Mouse (Mus musculus) left cerebral cortex, postnatal 36 days (tissue): ENCODE data around the gene Tm9sf2. TPM values are rescaled to one million over a fixed set of nuclear protein-coding genes. Genes with fewer than 3 reads are reported as not detected.

Experiments
- total RNA-seq, 2 experiments: library from RNA; stranded (reverse); gene quantifications; 2 replicates each; pipeline ENCODE4 v1.2.3; 2021

The Tm9sf2 gene
- total RNA-seq, 2 experiments from 2014 or later = 101 to 117 TPM

Other genes with a start within 250 kb of the Tm9sf2 start
- 10 to 100 TPM; 34.1 to 34.7 TPM for gene Ubac2, start 228.4 kb upstream of the Tm9sf2 start, total RNA-seq
- not detected for gene Gpr18, start 191.3 kb upstream of the Tm9sf2 start, total RNA-seq
- gene Gpr183, start 141.8 kb upstream of the Tm9sf2 start, total RNA-seq = under 1 TPM; 0.72 to 0.84 TPM
- gene Timm8a2, start 72.4 kb upstream of the Tm9sf2 start, total RNA-seq = not detected
- gene Clybl, start 74.7 kb downstream of the Tm9sf2 start, total RNA-seq = 10 to 100 TPM; 21.2 to 31.3 TPM